Mouse (Mus musculus) liver, embryonic 18 days (tissue): Measurements from ENCODE around the gene Luc7l3. TPM values are rescaled to one million over a fixed set of nuclear protein-coding genes. Genes with fewer than 3 reads are reported as not detected.

Experiments used
- polyA plus RNA-seq: library from polyadenylated mRNA; depleted of rRNA; stranded (reverse); fragments of >200 nt; gene quantifications from 2 replicates; pipeline ENCODE4 v1.2.3, GENCODE M21; 2012; rRNA removed

The Luc7l3 gene
- polyA plus RNA-seq = 31.9 and 40.2 TPM in 2 replicates

GRCm38 (mm10) chr11:94321931-94322400 is at the start of gene Luc7l3:
Gene Luc7l3, minus strand, starts transcription at chr11:94321988.

GRCm38 (mm10) chr11:94327693-94328643 is 6.2 kb upstream of the Luc7l3 start, which contains the start of gene Ankrd40:
Gene Ankrd40, plus strand, starts transcription at chr11:94328001.

DNA sequence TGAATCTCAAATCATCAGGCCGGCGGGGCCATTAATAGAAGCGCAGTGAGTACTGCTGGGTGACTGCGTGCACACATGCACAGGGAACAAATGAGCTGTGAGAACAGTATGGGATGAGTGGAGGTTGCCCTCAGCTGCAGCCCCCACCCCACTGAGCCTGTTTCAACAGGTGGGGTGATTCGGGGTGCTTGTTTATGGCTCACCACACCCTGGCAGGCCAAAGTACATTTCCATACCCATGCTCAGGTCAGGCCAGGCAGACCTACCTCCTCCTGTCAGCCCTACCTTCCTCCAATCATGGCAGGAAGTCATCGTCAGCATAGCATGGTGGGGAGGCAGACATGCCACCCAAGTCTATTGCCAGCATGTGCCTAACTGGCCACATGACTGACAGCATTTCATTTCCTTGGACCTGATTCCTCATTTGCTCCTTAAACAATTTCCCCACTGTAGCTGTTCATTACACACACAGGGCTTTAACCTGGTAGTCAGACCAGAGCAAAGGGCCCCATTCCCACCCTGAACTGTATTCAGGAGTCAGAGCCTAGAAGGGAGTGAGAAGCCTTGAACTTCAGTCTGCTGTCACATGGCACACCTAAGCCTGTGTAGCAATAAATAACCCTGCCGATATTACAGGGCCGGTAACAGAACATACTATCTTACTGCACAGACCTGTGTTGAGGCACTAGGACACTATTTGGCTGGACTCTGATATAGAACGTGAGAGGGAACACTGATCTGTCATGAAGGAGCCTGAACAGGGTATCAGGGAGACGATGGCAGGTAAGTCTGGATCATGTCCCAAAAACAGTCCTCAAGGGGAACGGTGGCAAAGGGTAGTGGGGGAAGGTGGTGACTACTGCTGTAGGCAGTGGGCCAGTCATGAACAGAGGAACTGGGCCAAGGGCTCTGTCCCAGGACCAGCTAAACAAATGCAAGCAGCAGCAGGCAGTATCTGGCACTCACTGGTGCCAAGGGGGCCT is 40.3 kb downstream of the Luc7l3 start, which contains the start of gene Gm21885:
Gm21885 (plus strand) TSS at position 675 of the 983 bp plus-strand sequence.

DNA sequence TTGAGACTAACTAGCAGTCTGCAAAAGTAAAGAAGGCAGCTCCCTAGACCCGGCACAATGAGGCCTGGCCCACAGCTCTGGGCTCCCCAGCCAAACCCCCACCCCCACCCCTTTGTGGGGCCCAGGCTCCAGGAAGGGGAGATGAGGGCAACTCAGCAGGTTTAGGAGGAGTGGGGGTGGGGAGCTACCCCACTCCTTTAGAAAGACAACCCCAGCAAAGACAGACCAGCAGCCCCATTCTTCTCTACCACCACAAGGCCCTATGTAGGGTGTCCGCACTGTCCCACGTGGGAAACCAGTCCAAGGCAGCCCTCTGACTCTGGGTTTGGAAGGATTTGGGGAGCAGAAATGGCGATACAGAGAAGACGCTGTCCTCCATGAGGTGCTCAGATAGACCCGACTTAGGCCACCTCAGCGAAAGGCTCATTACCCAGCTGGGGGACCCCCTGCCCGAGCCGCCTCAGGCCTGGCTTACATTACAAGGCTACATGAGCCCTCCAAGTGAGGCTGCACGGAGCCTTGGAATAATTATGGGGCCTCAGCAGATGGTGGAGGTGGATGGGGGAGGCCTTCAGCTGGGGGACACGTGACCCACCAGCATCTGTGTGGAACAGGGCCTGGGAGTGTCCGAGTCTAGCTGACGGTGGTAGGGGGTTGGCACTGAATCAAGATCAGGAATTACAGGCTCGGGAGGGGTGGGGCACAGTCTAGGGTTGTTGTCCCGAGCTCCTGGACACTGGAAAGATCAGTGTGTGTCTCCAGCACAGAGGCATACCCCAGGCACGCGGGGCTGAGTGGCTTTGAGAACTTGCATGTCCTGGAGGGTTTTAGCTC is 75.6 kb downstream of the Luc7l3 start, which contains the start of gene Wfikkn2:
Wfikkn2 (minus strand) TSS at position 51 of the 834 bp plus-strand sequence.

Other genes with a start within 250 kb of the Luc7l3 start
- 22.8 and 23.3 TPM in 2 replicates for gene Tob1, start 110.5 kb downstream of the Luc7l3 start, polyA plus RNA-seq
- 0.13 and 0.15 TPM in 2 replicates for gene Wfikkn2, start 76.0 kb downstream of the Luc7l3 start, polyA plus RNA-seq
- gene Gm21885, start 40.1 kb downstream of the Luc7l3 start, polyA plus RNA-seq = 0.16 TPM in 1 of 2 replicates, not detected in the other
- gene Ankrd40, start 6.0 kb upstream of the Luc7l3 start, polyA plus RNA-seq = 17.1 and 18.6 TPM in 2 replicates
- gene Abcc3, start 71.0 kb upstream of the Luc7l3 start, polyA plus RNA-seq = 5.2 and 6.1 TPM in 2 replicates
- gene Cacna1g, start 152.2 kb upstream of the Luc7l3 start, polyA plus RNA-seq = 0.77 and 2.2 TPM in 2 replicates
- gene Spata20, start 164.2 kb upstream of the Luc7l3 start, polyA plus RNA-seq = not detected in 2 replicates
- 0.07 and 0.10 TPM in 2 replicates for gene Epn3, start 178.0 kb upstream of the Luc7l3 start, polyA plus RNA-seq
- gene Mycbpap, start 199.8 kb upstream of the Luc7l3 start, polyA plus RNA-seq = 0.21 and 0.26 TPM in 2 replicates
- 1.5 and 2.1 TPM in 2 replicates for gene Rsad1, start 227.3 kb upstream of the Luc7l3 start, polyA plus RNA-seq
- 0.01 and 0.02 TPM in 2 replicates for gene Chad, start 243.1 kb upstream of the Luc7l3 start, polyA plus RNA-seq